Mouse (Mus musculus) midbrain, embryonic 15.5 days (tissue): Measurements from ENCODE around the gene Synrg. TPM values are rescaled to one million over a fixed set of nuclear protein-coding genes. Genes with fewer than 3 reads are reported as not detected.

ENCODE experiments used
- ATAC-seq: fragments of 200-750 bp; cut with Nextera tagmentation; replicated peaks from 2 replicates; pipeline ENCODE4 v1.8.0; 2017; ENCODE audit warnings: moderate TSS enrichment
- H3K27ac ChIP-seq: fragments of 300-500 bp; sonication (generic); 2 replicates; pipeline ENCODE4 v1.5.1; 2015; ENCODE audit warnings: mild to moderate bottlenecking, inconsistent platforms
- H3K27me3 ChIP-seq: fragments of 300-500 bp; sonication (generic); replicated peaks from 2 replicates; pipeline ENCODE4 v1.6.1; 2015; ENCODE audit warnings: inconsistent platforms
- H3K36me3 ChIP-seq: fragments of 300-500 bp; sonication (generic); replicated peaks from 2 replicates; pipeline ENCODE4 v1.6.1; 2015; ENCODE audit warnings: inconsistent platforms
- H3K4me1 ChIP-seq: fragments of 300-500 bp; sonication (generic); 2 replicates; pipeline ENCODE4 v1.6.1; 2015; ENCODE audit warnings: inconsistent platforms
- H3K4me2 ChIP-seq: fragments of 300-500 bp; sonication (generic); 2 replicates; pipeline ENCODE4 v1.6.1; 2015; ENCODE audit warnings: inconsistent platforms, mild to moderate bottlenecking, moderate library complexity
- H3K4me3 ChIP-seq: fragments of 300-500 bp; sonication (generic); 2 replicates; pipeline ENCODE4 v1.5.1; 2015; ENCODE audit warnings: mild to moderate bottlenecking, inconsistent platforms
- H3K9ac ChIP-seq: fragments of 300-500 bp; sonication (generic); 2 replicates; pipeline ENCODE4 v1.6.1; 2015; ENCODE audit warnings: mild to moderate bottlenecking, inconsistent platforms
- H3K9me3 ChIP-seq: fragments of 300-500 bp; sonication (generic); 2 replicates; pipeline ENCODE4 v1.6.1; 2016; ENCODE audit warnings: inconsistent platforms
- WGBS: fragments of 180-500 bp; shearing (Covaris S2); methylation state at CpG from one replicate; pipeline ENCODE4 v1.1.7; 2015; ENCODE audit warnings: mixed read lengths; 5-methylcytosine and 5-hydroxymethylcytosine counted together
- polyA plus RNA-seq: library from polyadenylated mRNA; unstranded; fragments of >200 nt; fragmentation: Nextera tagmentation; extraction: Ambion mirVana; gene quantifications from 2 replicates; pipeline ENCODE4 v1.2.1, GENCODE M21; 2015

Synrg gene
- 29.9 and 33.1 TPM in 2 replicates for polyA plus RNA-seq

GRCm38 (mm10) chr11:83963991-83964921 lies at the start of gene Synrg:
Gene Synrg, plus strand, starts transcription at chr11:83964428.
- 1% methylated on average over 76 of the region's 76 CpGs for WGBS
- H3K4me3 ChIP-seq = peak within 1 kb of the TSS; percentile 77
- H3K27me3 ChIP-seq = no peaks in the 10 kb centered on the region
- peak within 1 kb of the TSS; percentile 67 for H3K4me2 ChIP-seq
- no peaks in the 10 kb centered on the region for H3K9me3 ChIP-seq
- peaks cover 34% of the 10 kb centered on the region for H3K4me1 ChIP-seq
- H3K36me3 ChIP-seq = peaks cover 33% of the 10 kb centered on the region
- peak within 1 kb of the TSS; percentile 76 for H3K9ac ChIP-seq
- H3K27ac ChIP-seq = peak within 1 kb of the TSS; percentile 95
- peak; percentile 97 for ATAC-seq

DNA sequence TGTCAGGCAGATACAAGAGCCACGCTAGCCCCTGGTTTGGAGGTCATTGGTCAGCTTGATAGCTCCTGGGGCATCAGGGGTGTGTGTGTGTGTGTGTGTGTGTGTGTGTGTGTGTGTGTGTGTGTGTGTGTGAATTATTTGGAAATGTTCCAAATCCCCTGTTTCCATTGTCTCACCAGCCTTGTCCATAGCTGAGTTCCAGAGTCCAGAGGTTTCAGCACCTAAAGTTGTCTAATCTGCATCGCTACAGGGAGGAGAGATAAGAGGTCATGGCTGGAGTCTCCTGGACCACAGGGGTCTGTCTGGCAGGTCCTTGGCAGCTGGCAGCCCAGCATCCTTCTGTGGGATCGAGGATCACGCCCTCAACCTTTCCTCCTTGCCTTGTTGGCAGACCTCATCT lies 49.7 kb upstream of the Synrg start:
- H3K4me1 ChIP-seq = no peaks in the 10 kb centered on the region
- WGBS = 89% methylated on average over 4 of the region's 4 CpGs
- no peak for ATAC-seq

DNA sequence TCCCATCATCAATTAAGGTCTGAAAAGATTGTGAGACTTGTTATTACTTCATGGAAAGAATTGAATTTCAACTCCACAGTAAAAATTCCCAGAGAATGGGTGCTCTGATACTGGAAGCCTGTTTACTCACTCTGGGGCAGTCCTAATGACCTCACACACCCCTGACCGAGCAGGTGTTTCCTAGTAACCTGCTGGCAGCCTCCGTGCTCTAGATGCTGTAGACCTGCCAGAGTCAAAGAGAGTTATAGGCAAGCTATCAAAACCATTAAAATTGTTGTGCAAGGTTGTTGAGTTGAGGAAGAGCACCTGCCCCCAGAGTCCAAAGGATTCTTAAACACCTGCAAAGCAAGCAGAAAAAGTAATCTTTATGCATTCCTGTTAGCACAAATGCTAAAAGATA lies 41.6 kb upstream of the Synrg start:
- no peak for ATAC-seq
- H3K9ac ChIP-seq = no peak overlapping the region
- 70% methylated on average over 2 of the region's 2 CpGs for WGBS
- no peak overlapping the region for H3K4me3 ChIP-seq
- H3K36me3 ChIP-seq = no peaks in the 10 kb centered on the region
- no peak overlapping the region for H3K27ac ChIP-seq
- H3K4me2 ChIP-seq = no peak overlapping the region
- no peaks in the 10 kb centered on the region for H3K27me3 ChIP-seq
- no peaks in the 10 kb centered on the region for H3K4me1 ChIP-seq
- H3K9me3 ChIP-seq = no peaks in the 10 kb centered on the region

More for the DNA sequence above, 49.7 kb upstream of the Synrg start:
- Histone ChIP-seq H3K27ac (no peak overlapping the region), H3K9me3 (no peaks in the 10 kb centered on the region), H3K4me2 (no peak overlapping the region), H3K27me3 (no peaks in the 10 kb centered on the region), H3K36me3 (no peaks in the 10 kb centered on the region), H3K4me3 (no peak overlapping the region), H3K9ac (no peak overlapping the region)

DNA sequence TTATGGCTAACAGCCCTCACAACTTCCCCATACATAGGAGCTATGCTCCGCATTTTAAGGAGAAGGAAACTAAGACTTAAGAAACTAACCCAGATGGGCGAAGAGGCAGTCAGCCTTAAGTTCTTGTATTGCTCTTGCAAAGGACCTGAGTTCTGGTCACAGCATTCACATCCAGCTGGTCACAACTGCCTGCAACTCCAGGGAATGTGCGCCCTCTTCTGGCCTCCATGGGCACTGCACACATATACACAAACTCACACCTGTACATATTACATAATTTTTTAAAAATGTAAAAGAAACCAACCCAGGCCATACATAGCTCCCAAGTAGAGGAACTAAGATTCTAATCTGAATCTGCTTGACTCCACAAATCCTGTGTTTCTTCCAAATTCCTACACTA lies 37.1 kb upstream of the Synrg start:
- Histone ChIP-seq H3K9me3 (no peaks in the 10 kb centered on the region), H3K27ac (no peak overlapping the region), H3K36me3 (no peaks in the 10 kb centered on the region), H3K4me2 (no peak overlapping the region), H3K9ac (no peak overlapping the region), H3K4me3 (no peak overlapping the region), H3K4me1 (no peaks in the 10 kb centered on the region), H3K27me3 (no peaks in the 10 kb centered on the region)
- 59% methylated on average over 3 of the region's 3 CpGs for WGBS
- no peak for ATAC-seq

- H3K27ac ChIP-seq = no peak overlapping the region
- H3K9me3 ChIP-seq = no peaks in the 10 kb centered on the region
- no peak for ATAC-seq
- H3K36me3 ChIP-seq = no peaks in the 10 kb centered on the region
- no peaks in the 10 kb centered on the region for H3K4me1 ChIP-seq
- WGBS = 80% methylated on average over 10 of the region's 10 CpGs
- no peak overlapping the region for H3K4me2 ChIP-seq
- no peak overlapping the region for H3K4me3 ChIP-seq
- H3K9ac ChIP-seq = no peak overlapping the region
- no peaks in the 10 kb centered on the region; the same call in 1 of the 2 replicates for H3K27me3 ChIP-seq
These were observed 31.6 kb upstream of the Synrg start for GRCm38 (mm10) chr11:83932506-83933106.

- no peak overlapping the region for H3K4me2 ChIP-seq
- 91% methylated on average over 4 of the region's 4 CpGs for WGBS
- no peak overlapping the region for H3K4me3 ChIP-seq
- H3K4me1 ChIP-seq = no peaks in the 10 kb centered on the region
- H3K9ac ChIP-seq = no peak overlapping the region
- no peaks in the 10 kb centered on the region for H3K36me3 ChIP-seq
- H3K27ac ChIP-seq = no peak overlapping the region
- H3K27me3 ChIP-seq = peaks cover 5% of the 10 kb centered on the region; the same call in 1 of the 2 replicates
- H3K9me3 ChIP-seq = no peaks in the 10 kb centered on the region
- no peak for ATAC-seq
These were observed 30.9 kb upstream of the Synrg start for GRCm38 (mm10) chr11:83933376-83933775.

DNA sequence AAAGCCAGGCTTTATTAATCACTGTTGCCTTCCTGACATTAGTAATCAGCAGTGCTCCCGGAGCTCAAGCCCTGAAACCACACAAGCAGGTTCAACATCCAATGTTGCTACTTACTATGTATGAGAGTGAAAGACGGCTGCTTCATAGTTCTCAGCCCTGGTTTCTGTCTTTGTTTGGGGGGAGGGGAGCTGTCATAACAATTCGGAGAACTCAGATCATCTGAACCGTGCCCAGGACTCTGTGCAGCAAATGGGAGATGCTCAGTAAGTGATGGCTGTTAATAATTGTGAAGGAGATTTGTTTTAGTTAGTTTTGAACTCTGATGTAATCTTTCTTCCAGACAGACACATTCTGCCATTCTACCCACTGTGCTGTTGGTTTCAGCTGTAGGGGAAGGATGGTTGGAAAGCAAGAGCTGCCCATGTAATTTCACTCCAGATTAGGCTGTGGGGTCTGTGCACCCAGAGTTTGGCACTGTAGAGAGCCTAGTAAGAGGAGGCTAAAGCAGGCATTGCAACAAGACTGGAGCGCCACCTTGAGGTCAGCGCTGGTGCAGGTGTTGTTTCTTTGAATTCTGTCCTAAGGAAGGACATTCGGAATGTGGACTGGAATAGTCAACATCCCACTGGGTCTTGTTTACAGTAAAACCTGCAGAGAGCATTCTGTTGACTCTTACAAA lies 28.1 kb upstream of the Synrg start:
- ATAC-seq = no peak
- peaks cover 9% of the 10 kb centered on the region for H3K27me3 ChIP-seq
- no peak overlapping the region for H3K4me2 ChIP-seq
- H3K9ac ChIP-seq = no peak overlapping the region
- 17% methylated on average over 7 of the region's 7 CpGs for WGBS
- no peak overlapping the region for H3K27ac ChIP-seq
- no peaks in the 10 kb centered on the region for H3K4me1 ChIP-seq
- H3K36me3 ChIP-seq = no peaks in the 10 kb centered on the region
- H3K9me3 ChIP-seq = no peaks in the 10 kb centered on the region
- H3K4me3 ChIP-seq = no peak overlapping the region

- Histone ChIP-seq H3K4me1 (peaks cover 11% of the 10 kb centered on the region), H3K9ac (no peak overlapping the region), H3K27ac (no peak overlapping the region), H3K27me3 (peaks cover 9% of the 10 kb centered on the region), H3K9me3 (no peaks in the 10 kb centered on the region), H3K4me2 (no peak overlapping the region), H3K36me3 (no peaks in the 10 kb centered on the region; the same call in 1 of the 2 replicates), H3K4me3 (no peak overlapping the region)
- 84% methylated on average over 8 of the region's 8 CpGs for WGBS
- no peak for ATAC-seq
These were observed 25.7 kb upstream of the Synrg start for GRCm38 (mm10) chr11:83938556-83938955.

DNA sequence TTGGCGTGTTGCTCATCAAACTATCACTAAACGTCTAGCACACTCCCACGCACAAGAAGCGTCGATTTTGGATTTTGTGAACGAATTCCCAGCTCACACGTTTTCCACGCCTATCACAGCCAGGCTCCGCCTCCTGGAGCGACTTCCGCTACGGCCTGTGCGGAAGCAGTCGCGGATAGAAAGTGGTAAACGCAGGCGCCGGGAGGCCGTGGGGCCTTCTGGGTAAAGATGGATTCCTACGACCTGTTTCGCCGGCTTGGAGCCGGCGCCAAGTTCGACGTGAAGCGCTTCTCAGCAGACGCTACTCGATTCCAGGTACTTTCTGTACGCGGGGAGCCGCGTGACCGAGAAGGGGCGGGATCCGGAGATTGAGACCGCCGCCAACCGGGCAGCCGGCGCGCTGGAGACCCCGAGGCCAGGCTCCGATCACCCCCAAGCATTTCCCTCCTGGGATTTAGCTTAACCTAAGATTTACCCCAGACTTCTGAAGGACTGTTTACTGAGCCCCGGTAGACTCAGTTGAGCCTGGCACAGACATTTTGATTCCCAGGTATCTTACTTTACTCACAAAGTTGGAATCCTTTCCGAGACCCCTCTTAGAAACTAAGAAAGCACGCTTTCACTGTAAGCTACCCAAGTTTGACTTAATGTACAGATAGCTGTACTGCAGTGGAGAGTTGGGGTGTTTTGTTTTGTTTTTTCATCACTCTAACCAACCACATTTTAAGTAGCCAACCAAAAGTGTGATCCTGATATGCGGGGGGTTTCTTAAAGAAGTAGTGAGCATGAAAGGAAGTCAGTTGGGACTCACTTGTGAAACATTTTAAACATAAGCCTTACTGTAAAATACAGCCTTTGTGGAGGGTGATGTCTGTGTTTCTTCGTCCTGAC lies 22.0 kb upstream of the Synrg start, which contains the start of gene Ddx52:
Gene Ddx52, plus strand, starts transcription at position 113 of the 891 bp plus-strand sequence.
- WGBS = 1% methylated on average over 49 of the region's 49 CpGs
- H3K9me3 ChIP-seq = no peaks in the 10 kb centered on the region
- peaks cover 11% of the 10 kb centered on the region for H3K4me1 ChIP-seq
- H3K9ac ChIP-seq = peak within 1 kb of the TSS; percentile 63
- peak within 1 kb of the TSS; percentile 72 for H3K27ac ChIP-seq
- peak within 1 kb of the TSS; percentile 65 for H3K4me2 ChIP-seq
- peak within 1 kb of the TSS; percentile 89 for H3K4me3 ChIP-seq
- peaks cover 9% of the 10 kb centered on the region for H3K27me3 ChIP-seq
- peak; percentile 96 for ATAC-seq
- H3K36me3 ChIP-seq = peaks cover 28% of the 10 kb centered on the region

DNA sequence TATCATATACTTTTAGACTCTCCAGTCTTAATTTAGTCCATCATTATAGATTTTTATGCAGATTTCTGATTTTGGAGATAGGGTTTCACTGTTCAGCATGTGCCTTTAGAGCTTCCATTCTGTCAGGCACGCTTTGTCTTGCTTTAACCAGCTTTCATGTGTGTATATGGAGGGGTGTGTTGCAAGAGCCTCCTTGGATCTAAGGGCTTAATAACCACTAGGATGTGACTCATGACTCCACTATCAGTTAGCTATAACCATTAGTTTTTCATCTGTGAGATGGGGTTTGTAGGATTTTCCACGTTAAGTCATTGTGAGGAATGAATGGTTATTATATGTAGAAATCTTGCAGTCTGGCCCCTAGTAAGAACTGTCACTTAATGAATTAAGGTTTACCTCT lies 7.4 kb upstream of the Synrg start:
- WGBS = 94% methylated on average over 2 of the region's 2 CpGs
- Histone ChIP-seq H3K4me1 (no peaks in the 10 kb centered on the region), H3K4me2 (no peak overlapping the region), H3K4me3 (no peak overlapping the region), H3K9ac (no peak overlapping the region), H3K27me3 (no peaks in the 10 kb centered on the region), H3K36me3 (peaks cover 59% of the 10 kb centered on the region), H3K27ac (no peak overlapping the region), H3K9me3 (no peaks in the 10 kb centered on the region)
- no peak for ATAC-seq

GRCm38 (mm10) chr11:83961983-83962382 lies 2.2 kb upstream of the Synrg start:
- H3K36me3 ChIP-seq = peaks cover 44% of the 10 kb centered on the region

More at GRCm38 (mm10) chr11:83961983-83962382, 2.2 kb upstream of the Synrg start:
- Histone ChIP-seq H3K9ac (no peak overlapping the region), H3K4me3 (no peak overlapping the region), H3K27me3 (no peaks in the 10 kb centered on the region), H3K4me2 (no peak overlapping the region), H3K4me1 (peaks cover 23% of the 10 kb centered on the region), H3K9me3 (no peaks in the 10 kb centered on the region), H3K27ac (no peak overlapping the region)
- WGBS = 89% methylated on average over 3 of the region's 3 CpGs
- no peak for ATAC-seq
